Mouse (Mus musculus) urinary bladder, postnatal 14 days (tissue): ENCODE measurements around the gene Pdk3.
A peak's percentile ranks its signal among the peaks of the same experiment; 100 is the strongest.

Experiments used
- DNase-seq: peaks from one replicate; pipeline ENCODE4 v3.0.0; 2021; ENCODE audit warnings: low spot score

Gene Pdk3

DNA sequence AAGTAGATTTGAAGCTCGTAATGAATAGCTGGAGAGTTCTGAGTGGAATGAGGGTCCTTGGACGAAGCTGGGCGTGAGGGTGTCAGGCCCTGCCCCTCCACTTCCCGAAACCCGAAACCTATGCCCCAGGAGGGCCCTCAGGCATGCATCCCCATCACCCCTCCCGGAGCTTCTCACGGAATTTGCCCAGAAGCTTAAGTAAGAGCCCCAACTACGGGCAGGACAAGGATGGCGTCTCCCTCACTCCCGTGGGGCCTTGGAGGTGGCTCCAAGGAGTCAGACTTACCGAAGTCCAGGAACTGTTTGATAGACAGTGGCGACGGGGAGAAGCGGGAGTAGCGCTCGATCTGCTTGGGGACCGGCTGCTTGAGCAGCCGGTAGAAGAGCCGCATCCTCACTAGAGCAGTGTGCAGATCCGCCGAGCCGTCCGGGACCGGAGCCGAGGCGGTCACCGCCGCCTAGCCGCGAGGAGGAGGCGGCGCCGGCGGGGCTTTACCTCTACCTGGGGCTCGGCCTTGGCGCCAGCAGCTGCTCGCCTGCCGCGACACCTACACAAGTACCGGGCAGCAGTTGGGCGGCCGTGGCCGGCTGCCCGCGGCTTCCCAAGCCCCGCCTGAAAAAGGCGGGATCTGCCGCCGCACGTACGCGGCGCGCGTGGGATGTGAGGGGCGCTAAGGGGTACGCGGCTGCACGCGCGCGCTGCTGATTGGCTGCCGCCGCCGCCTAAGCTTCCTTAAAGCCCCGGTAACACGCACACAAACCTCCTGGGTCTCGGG is at the start of gene Pdk3:
Pdk3 (minus strand) TSS at position 641 of the 776 bp plus-strand sequence.
- peak; percentile 71 for DNase-seq

GRCm38 (mm10) chrX:93877634-93878016 is 45.6 kb upstream of the Pdk3 start:
- DNase-seq: no peak

DNA sequence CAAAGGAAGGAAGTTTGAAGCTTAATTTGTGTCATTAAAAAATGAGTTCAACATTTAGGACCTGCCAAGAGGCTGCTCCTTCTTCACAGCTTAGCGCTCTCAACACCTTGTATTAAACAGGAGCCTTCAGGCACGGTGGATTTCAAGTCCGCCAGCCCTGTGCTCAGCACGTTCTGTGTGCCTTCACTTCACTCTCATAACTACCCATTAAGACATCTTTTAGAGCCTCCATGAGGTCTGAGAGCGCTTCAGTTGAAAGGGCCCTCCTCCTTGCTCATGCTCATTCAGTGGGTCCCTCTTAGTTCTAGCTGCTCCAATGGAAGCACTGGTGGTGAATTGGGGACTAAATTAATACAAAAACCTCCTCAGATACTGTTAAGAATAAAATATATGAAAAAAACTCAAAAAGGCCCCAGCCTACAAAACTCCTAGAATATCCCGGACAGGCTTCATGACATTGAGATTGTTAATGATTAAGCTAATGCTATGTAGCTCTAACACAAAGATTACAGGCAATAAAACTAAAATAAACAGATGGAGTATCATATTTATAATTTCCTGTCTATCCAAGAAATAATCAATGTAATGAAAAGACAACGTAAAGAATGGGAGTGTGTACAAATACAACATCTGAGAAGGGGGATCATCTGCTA is 45.1 kb upstream of the Pdk3 start:
- DNase-seq: no peak

- DNase-seq: no peak
Observed at GRCm38 (mm10) chrX:93863393-93863792, 31.4 kb upstream of the Pdk3 start.

DNA sequence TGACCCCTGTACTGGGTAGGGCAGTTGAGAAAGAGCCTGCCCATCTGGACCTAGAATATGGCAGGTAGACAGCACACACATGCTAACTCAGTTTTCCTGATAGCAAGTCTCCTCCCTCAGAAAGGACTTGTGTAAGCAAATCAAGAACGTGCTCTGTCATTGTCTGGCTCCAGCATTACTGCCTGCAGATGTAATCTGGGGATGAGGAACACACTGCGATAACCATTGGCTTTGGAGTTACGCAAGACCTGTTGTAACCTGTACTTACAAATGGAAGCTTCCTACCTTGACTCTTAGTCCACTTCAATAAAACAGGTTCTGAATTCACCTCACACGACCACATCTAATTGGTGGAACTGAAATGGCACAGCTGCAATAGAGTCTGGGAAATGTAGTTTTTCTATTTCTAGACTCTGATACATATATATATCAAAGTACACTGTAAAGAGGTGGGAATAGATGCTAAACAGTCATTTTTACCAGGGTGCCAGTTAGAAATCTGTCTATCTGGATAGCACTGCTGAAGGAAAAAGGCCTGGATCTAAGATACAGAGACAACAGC is 30.6 kb upstream of the Pdk3 start:
- DNase-seq: peak; percentile 29

DNA sequence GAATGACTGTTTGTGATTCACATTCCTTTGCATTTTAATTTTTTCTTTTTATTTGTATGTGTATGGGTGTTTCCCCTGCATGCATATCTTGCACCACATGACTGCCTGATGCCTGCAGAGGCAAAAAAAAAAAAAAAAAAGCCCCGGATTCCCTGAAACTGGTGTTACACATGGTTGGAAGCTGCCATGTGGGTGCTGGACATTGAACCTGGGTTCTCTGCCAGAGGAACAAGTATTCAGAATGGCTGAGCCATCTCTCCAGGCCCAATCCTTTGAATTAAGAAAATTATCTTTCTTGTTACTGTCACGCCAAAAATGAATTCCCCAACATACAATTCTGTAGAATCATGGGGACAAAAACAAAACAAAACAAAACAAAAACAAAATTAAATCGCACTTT is 25.8 kb upstream of the Pdk3 start:
- no peak for DNase-seq

GRCm38 (mm10) chrX:93832337-93832884 is 410 bp upstream of the Pdk3 start:
- no peak for DNase-seq

GRCm38 (mm10) chrX:93825787-93826186 is 6.2 kb downstream of the Pdk3 start:
- DNase-seq: no peak

DNA sequence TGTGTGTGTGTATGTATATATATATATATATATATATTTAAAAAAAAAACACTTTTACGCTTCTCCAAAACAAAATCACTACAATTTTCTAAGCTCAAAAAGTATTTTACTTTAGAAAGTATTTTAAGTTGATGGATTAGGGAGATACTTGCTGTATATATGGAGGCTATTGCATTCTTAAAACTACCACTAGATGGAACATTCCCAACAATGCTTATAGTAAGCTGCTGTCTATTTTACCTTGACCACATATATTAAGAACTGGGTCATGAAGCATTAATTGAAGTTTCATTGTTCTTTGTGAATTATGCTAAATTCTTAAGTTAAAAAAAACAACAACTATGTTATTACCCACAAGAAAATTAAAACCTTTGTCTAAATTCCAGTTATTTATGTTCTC is 24.0 kb downstream of the Pdk3 start:
- no peak for DNase-seq

DNA sequence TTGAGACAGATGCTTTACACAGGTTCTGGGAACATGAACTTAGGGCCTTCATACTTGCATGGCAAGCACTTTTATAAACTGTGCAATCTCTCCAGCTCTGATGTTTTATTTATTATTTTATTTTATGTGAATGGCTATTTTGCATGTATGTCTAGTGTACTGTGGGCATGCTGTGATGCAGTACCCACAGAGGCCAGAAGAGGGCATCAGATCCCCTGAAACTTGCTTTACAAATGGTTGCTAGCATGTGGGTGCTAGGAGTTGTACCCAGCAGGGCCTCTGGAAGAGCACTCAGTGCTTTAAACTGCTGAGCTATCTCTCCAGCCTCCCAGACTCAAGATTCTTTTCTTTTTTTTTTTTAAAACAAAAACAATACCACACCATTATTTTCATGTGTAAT is 38.8 kb downstream of the Pdk3 start:
- peak; percentile 17 for DNase-seq

DNA sequence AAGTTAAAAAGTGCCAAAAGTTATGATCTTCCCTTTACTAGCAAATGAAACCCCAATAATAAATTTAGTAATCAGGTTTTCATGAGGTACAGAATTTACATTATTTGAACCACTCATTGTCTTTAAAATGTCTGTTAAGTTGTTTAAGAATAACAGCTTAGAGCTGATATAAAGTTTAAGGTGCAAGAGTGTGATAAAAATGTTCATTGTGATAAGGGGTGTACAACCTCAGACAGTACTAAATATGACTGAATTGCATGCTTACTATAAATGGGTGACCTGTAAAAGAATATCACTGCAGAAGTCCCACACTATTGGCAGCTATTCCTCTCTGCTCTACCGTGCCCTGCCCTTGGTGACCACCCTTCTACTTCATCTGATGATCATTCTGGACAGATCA is 42.4 kb downstream of the Pdk3 start:
- no peak for DNase-seq

GRCm38 (mm10) chrX:93760770-93761169 is 71.2 kb downstream of the Pdk3 start:
- DNase-seq: no peak

GRCm38 (mm10) chrX:93756867-93757455 is 75.0 kb downstream of the Pdk3 start:
- peak; percentile 7 for DNase-seq

DNA sequence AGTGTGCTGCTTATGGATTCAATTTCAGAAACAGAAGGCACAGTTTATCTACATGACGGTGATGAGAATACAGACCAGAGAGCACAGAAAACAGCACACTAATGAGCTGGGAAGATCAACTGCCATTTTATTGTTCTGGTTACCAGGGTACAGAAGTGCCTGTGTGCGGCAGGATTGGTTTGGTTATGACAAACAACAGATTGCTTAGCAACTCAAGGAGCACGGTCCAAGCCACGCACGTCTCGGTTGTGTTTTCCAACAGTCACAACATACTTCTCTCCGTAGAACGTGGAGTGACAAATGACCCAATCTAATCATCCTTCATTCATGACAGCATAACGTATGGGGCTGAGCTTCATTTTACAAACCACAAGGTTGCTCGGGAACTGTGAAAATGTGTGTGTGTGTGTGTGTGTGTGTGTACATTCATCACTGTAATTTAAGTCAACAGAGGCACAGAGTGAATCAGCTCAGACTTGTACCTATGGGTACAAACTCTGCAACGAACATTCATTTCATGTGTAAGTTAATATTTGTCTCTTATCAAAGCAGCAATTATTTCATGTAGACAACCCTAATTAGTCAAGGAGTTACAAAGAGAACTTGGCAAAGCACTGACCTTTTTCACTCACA is 76.7 kb downstream of the Pdk3 start:
- no peak for DNase-seq

DNA sequence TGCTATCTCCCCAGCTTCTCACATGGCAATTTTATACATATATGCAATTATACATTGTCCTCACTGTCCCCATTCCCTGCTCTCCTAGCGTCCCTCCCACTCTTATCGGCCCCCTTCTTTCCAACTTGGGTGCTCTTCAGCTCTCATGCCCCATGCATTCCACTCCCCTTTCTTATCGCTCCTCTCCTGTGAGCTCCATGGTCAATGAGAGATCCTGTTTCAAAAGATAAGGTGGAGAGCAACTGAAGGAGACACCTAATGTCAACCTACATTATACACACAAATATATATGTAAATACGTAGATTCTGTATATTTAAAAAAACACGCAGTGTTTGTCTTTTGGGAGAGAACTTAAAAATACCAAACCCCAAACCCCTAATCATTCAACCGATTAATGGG is 81.4 kb downstream of the Pdk3 start:
- DNase-seq: no peak

DNA sequence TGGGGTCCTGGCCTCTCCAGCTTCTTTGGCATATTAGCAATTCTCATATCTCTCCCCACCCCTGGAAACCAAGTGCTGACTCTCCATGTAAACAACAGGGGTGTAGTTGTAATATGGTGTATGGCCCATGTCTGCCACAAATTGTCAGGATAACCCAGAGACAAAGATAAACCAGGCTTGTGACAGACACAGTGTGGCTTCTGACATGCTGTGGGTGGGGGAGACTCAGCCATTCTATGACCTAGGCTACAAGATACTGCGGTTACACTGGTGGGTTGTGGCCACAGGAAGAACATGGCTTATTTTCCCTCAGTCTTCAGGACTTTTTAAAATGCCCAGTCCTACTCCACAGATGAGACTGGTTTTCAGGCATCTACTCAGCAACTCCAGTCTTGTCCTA is 82.8 kb downstream of the Pdk3 start:
- no peak for DNase-seq

GRCm38 (mm10) chrX:93732975-93733748 is 98.8 kb downstream of the Pdk3 start:
- no peak for DNase-seq

- no peak for DNase-seq
Observed at GRCm38 (mm10) chrX:93732407-93732806, 99.6 kb downstream of the Pdk3 start.

- no peak for DNase-seq
Observed at GRCm38 (mm10) chrX:93730854-93731253, 101.1 kb downstream of the Pdk3 start.

DNA sequence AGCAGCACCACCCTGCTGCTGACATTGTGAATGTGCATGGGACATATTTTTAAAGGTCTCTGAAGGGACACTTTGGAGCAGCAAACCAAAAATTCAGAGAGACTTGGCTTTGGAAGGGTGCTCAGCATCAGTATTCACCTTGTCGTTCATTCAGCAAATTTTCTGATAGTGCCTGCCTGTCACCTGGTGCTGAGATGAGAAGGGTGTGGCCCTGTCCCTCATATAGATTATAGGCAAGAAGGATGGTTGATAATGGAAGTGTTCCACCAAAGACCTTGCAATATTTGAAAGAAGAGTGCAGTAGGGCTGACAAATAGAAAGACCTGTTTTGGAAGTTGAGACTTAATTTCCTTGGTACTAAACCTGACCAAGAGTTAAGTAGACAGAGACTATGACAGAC is 102.5 kb downstream of the Pdk3 start:
- DNase-seq: no peak
